Mouse (Mus musculus) embryonic facial prominence, embryonic 13.5 days (tissue): ENCODE measurements around the gene Ninj2. TPM values are rescaled to one million over a fixed set of nuclear protein-coding genes. Genes with fewer than 3 reads are reported as not detected.

Experiments
- ATAC-seq: fragments of 200-750 bp; cut with Nextera tagmentation; 2 replicates; pipeline ENCODE4 v1.8.0; 2017; ENCODE audit warnings: low read depth; ENCODE audit not compliant: insufficient number of reproducible peaks, insufficient read depth, low FRiP score, low TSS enrichment
- H3K27ac ChIP-seq: fragments of 300-500 bp; sonication (generic); 2 replicates; pipeline ENCODE4 v1.5.1; 2015; ENCODE audit warnings: moderate library complexity, mild to moderate bottlenecking, inconsistent platforms
- H3K27me3 ChIP-seq: fragments of 300-500 bp; sonication (generic); 2 replicates; pipeline ENCODE4 v1.6.1; 2015; ENCODE audit warnings: mild to moderate bottlenecking, inconsistent platforms
- H3K36me3 ChIP-seq: fragments of 300-500 bp; sonication (generic); 2 replicates; pipeline ENCODE4 v1.6.1; 2015; ENCODE audit warnings: mild to moderate bottlenecking, inconsistent platforms
- H3K4me1 ChIP-seq: fragments of 300-500 bp; sonication (generic); 2 replicates; pipeline ENCODE4 v1.6.1; 2015; ENCODE audit warnings: inconsistent platforms
- H3K4me2 ChIP-seq: fragments of 300-500 bp; sonication (generic); 2 replicates; pipeline ENCODE4 v1.6.1; 2015; ENCODE audit warnings: moderate library complexity, mild to moderate bottlenecking, inconsistent platforms
- H3K4me3 ChIP-seq: fragments of 300-500 bp; sonication (generic); 2 replicates; pipeline ENCODE4 v1.5.1; 2015; ENCODE audit warnings: mild to moderate bottlenecking, inconsistent platforms
- H3K9ac ChIP-seq: fragments of 300-500 bp; sonication (generic); 2 replicates; pipeline ENCODE4 v1.6.1; 2015; ENCODE audit warnings: mild to moderate bottlenecking, inconsistent platforms
- H3K9me3 ChIP-seq: fragments of 300-500 bp; sonication (generic); 2 replicates; pipeline ENCODE4 v1.6.1; 2016; ENCODE audit warnings: inconsistent platforms
- WGBS: fragments of 180-500 bp; shearing (Covaris S2); methylation state at CpG from one replicate; pipeline ENCODE4 v1.1.7; 2015; ENCODE audit warnings: mixed read lengths; 5-methylcytosine and 5-hydroxymethylcytosine counted together
- polyA plus RNA-seq: library from polyadenylated mRNA; unstranded; fragments of >200 nt; fragmentation: Nextera tagmentation; extraction: Ambion mirVana; gene quantifications from 2 replicates; pipeline ENCODE4 v1.2.1, GENCODE M21; 2015

Ninj2 gene
- polyA plus RNA-seq, 1 experiment from 2014 or later: not detected

DNA sequence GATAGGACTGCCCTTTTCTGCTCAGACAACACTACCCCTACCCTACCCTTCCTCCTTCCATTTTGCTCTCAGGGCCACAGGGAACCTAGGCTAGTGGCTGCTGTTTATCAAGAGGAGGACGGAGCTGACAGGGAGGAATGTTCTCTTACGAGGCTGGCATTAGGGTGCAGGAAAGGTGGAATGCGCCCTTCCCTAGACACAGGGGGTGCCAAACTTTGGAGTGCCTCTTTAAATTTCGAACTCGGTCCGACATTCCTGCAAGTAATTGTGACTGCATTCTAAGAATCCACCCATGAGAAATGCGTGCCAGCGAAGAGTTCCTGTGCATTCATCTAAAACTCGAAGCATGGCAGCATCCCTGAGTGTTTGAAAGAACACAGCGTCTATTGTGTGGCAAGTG lies 53.5 kb downstream of the Ninj2 start:
- no peak for ATAC-seq
- Histone ChIP-seq H3K4me2 (no peak overlapping the region), H3K9me3 (no peaks in the 10 kb centered on the region), H3K9ac (no peak overlapping the region), H3K4me1 (peaks cover 20% of the 10 kb centered on the region), H3K27ac (no peak overlapping the region), H3K36me3 (no peaks in the 10 kb centered on the region), H3K27me3 (no peaks in the 10 kb centered on the region), H3K4me3 (no peak overlapping the region)
- WGBS: 48% methylated on average over 10 of the region's 10 CpGs

DNA sequence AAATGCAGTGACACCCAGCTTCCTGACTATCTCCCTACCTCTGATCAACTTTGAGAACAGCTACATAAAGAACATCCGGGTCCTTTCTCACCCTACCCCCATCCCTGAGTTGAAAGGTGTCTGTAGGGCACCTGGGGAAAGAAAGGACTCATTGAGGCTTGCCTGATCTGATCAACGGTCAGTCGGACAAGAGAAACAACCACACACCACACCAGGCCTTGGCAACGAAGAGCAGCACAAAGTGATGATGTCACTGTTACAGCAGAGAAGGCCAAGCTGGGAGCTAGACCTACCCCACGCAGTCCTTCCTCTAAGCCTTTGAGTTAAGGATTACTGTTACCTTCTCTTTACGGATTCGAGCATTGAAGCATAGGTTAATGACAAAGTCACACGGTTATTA lies 54.3 kb downstream of the Ninj2 start:
- H3K4me3 ChIP-seq: no peak overlapping the region
- H3K27me3 ChIP-seq: no peaks in the 10 kb centered on the region
- H3K36me3 ChIP-seq: no peaks in the 10 kb centered on the region
- no peak overlapping the region for H3K4me2 ChIP-seq
- no peak overlapping the region for H3K27ac ChIP-seq
- H3K9me3 ChIP-seq: no peaks in the 10 kb centered on the region
- 72% methylated on average over 8 of the region's 8 CpGs for WGBS
- H3K9ac ChIP-seq: no peak overlapping the region
- H3K4me1 ChIP-seq: peaks cover 20% of the 10 kb centered on the region
- no peak for ATAC-seq

DNA sequence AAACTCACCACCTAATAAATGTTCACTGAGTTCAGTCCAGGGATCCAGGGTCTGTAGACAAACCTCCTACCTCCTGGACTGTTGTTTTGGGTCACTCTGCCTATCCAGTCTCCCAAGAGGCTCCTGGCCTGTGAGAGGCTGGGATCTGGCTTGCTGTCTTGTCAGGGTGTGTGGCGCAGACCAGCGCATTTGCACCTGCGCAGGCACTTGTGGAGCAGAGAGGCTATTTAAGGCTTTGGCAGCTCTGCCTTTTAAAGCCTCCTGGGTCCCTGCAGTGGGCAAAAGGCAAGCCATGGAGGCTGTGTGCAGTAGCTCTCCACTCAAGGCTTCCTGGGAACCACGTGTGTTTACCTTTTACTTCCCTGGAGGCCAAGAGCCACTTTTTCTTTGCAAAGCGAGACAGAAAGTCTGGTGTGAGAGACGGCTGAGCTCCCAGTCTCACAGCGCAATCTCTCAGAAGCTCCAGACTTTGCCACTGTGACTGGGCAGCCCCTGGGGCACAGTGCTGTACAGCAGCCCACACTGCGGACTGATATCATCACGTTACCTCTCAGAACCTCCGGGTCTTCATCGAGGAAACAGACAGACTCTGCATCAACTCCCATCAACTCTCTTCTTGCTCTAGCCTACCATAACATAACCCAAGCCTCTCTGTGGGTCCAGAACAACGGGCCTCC lies 55.7 kb downstream of the Ninj2 start:
- Histone ChIP-seq H3K4me1 (peaks cover 20% of the 10 kb centered on the region), H3K9me3 (no peaks in the 10 kb centered on the region), H3K4me3 (no peak overlapping the region), H3K27ac (0 out of 2 replicates have a peak overlapping the region, but pooled peaks have one; percentile 23), H3K4me2 (no peak overlapping the region), H3K36me3 (no peaks in the 10 kb centered on the region), H3K27me3 (no peaks in the 10 kb centered on the region), H3K9ac (no peak overlapping the region)
- no peak for ATAC-seq
- 68% methylated on average over 12 of the region's 12 CpGs for WGBS

- 74% methylated on average over 12 of the region's 12 CpGs for WGBS
- Histone ChIP-seq H3K9ac (no peak overlapping the region), H3K36me3 (no peaks in the 10 kb centered on the region), H3K27ac (no peak overlapping the region), H3K9me3 (no peaks in the 10 kb centered on the region), H3K4me1 (peaks cover 20% of the 10 kb centered on the region), H3K27me3 (no peaks in the 10 kb centered on the region), H3K4me2 (no peak overlapping the region), H3K4me3 (no peak overlapping the region)
- ATAC-seq: no peak
Measured at GRCm38 (mm10) chr6:120149458-120150120, 56.4 kb downstream of the Ninj2 start.

DNA sequence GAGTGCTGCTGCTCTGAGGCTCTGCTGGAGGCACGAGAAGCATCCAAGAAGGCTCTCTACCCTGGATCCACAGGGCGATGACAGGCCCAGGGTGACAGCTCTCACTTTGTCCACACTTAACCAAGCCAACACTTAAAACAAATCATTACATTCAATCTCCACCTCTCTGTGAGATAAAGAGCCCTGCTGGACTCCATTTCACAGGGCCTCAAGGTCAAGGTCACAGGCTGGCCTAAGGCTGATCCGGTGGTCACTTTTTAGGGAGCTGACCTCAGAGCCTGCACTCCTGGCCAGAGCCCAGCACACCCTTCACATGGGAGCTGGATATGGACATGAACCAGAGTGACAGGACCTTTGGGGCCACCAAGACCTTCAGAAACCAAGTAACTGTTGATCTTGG lies 57.1 kb downstream of the Ninj2 start:
- Histone ChIP-seq H3K4me2 (no peak overlapping the region), H3K27ac (no peak overlapping the region), H3K27me3 (no peaks in the 10 kb centered on the region), H3K36me3 (no peaks in the 10 kb centered on the region), H3K9me3 (no peaks in the 10 kb centered on the region), H3K4me1 (peaks cover 20% of the 10 kb centered on the region), H3K4me3 (no peak overlapping the region), H3K9ac (no peak overlapping the region)
- ATAC-seq: no peak
- WGBS: 77% methylated on average over 3 of the region's 3 CpGs

GRCm38 (mm10) chr6:120151616-120152053 lies 58.5 kb downstream of the Ninj2 start:
- H3K4me3 ChIP-seq: no peak overlapping the region
- H3K27ac ChIP-seq: no peak overlapping the region
- H3K4me1 ChIP-seq: peaks cover 18% of the 10 kb centered on the region
- no peaks in the 10 kb centered on the region for H3K27me3 ChIP-seq
- H3K36me3 ChIP-seq: no peaks in the 10 kb centered on the region
- WGBS: 62% methylated on average over 3 of the region's 3 CpGs
- H3K9ac ChIP-seq: no peak overlapping the region
- no peak for ATAC-seq
- H3K4me2 ChIP-seq: no peak overlapping the region
- no peaks in the 10 kb centered on the region for H3K9me3 ChIP-seq

DNA sequence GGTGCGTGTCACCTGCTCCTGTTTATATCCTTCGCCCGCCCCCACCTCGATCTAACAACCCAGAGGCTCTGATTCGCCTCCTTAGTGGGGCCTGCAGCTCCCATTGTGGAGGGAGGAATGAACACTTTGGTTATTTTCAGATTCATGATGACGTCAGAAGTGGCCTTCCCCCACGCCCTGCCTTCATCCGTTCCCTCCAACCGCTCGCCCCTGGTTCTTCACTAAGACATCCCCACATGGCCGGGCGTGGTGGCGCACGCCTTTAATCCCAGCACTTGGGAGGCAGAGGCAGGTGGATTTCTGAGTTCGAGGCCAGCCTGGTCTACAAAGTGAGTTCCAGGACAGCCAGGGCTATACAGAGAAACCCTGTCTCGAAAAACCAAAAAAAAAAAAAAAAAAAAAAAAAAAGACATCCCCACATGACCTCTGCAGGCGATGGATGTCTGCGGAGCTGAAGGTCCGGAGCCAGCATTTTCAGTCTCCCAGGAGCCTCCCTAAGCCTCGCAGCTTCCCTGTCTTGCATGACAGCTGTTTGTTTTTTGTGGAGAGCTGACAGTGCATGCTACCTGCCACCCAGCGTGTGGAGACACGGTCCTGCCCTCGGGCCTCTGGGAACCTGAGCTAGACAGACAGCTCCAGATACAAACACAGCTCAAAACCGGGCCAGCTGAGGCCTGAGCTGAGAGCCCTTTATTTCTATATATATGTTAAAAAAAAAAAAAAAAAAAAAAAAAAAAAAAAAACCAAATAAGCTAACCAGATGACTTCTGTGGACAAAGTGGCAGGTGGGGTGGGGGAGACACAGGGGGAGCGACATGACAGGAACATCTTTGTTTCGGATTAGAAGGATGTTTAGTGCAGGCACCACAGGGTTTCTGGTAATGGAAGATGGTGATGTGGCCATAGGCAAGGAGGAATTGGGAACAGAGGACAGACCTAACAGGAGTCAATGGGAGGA lies 59.9 kb downstream of the Ninj2 start:
- H3K4me2 ChIP-seq: no peak overlapping the region
- ATAC-seq: no peak
- no peaks in the 10 kb centered on the region for H3K27me3 ChIP-seq
- H3K4me3 ChIP-seq: no peak overlapping the region
- 70% methylated on average over 24 of the region's 26 CpGs for WGBS
- peaks cover 16% of the 10 kb centered on the region for H3K4me1 ChIP-seq
- no peak overlapping the region for H3K27ac ChIP-seq
- no peak overlapping the region for H3K9ac ChIP-seq
- H3K9me3 ChIP-seq: no peaks in the 10 kb centered on the region
- H3K36me3 ChIP-seq: no peaks in the 10 kb centered on the region

- Histone ChIP-seq H3K36me3 (no peaks in the 10 kb centered on the region), H3K27me3 (no peaks in the 10 kb centered on the region), H3K9ac (no peak overlapping the region), H3K27ac (no peak overlapping the region), H3K9me3 (no peaks in the 10 kb centered on the region), H3K4me1 (peaks cover 14% of the 10 kb centered on the region), H3K4me3 (no peak overlapping the region), H3K4me2 (no peak overlapping the region)
- ATAC-seq: no peak
- WGBS: 67% methylated on average over 5 of the region's 5 CpGs
Measured at GRCm38 (mm10) chr6:120154526-120155309, 61.6 kb downstream of the Ninj2 start.

GRCm38 (mm10) chr6:120155510-120155909 lies 62.4 kb downstream of the Ninj2 start:
- WGBS: 83% methylated on average over 4 of the region's 4 CpGs
- H3K27me3 ChIP-seq: no peaks in the 10 kb centered on the region
- no peak overlapping the region for H3K4me3 ChIP-seq
- H3K4me1 ChIP-seq: peaks cover 17% of the 10 kb centered on the region
- no peak overlapping the region for H3K4me2 ChIP-seq
- no peak overlapping the region for H3K9ac ChIP-seq
- ATAC-seq: no peak
- H3K27ac ChIP-seq: no peak overlapping the region
- no peaks in the 10 kb centered on the region for H3K36me3 ChIP-seq
- no peaks in the 10 kb centered on the region for H3K9me3 ChIP-seq

DNA sequence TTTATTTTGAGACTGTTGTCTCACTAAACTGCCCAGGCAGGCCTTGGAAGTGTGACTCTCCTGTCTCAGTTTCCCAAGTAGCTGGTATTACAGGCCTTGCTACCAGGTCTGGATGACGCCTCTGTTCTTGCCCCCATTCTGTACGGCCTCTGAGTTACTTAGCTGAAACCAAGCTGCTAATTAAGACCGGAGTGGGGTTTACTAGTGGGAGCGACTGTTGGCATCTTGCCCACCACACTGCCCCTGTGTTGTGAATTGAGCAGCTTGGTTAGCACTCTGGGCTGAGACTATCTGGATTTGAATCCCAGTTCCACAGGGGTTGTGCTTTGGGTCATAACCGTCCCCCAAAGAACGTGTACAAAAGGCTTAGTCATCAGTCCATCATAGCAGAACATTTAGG lies 64.3 kb downstream of the Ninj2 start:
- Histone ChIP-seq H3K36me3 (no peaks in the 10 kb centered on the region), H3K27ac (no peak overlapping the region), H3K4me1 (peaks cover 17% of the 10 kb centered on the region), H3K4me2 (no peak overlapping the region), H3K9ac (no peak overlapping the region), H3K4me3 (no peak overlapping the region), H3K27me3 (no peaks in the 10 kb centered on the region), H3K9me3 (no peaks in the 10 kb centered on the region)
- WGBS: 64% methylated on average over 6 of the region's 6 CpGs
- ATAC-seq: no peak
